25 mouse cellular contexts compared by ENCODE assay signal in the genomic region with DNA sequence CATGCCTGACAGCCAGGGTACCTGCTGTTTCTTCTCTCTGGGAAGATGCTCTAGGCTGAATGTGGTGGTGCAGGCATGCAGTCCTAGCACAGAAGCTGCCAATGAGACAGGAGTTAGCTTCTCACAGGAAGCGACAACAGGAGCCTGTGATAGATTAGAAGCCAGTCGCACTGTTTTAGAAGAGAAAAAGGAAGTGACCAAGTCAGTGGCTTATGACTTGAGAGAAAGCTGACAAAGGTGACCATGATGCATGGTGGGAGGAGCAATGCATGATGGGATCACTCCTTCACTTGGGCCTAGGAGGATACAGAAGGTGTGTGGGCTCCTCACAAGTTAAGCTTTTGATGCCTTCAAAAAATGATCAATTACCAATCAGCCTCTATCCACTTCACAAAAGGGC.
DNase-seq lines count a peak whose midpoint lies in the region; ATAC-seq lines count a peak whose summit lies in the region.
"Had no signal": no experiment of that assay in that cellular context is flagged by ENCODE, and none has a peak within 500 bp of the region (broad histone marks: within the 10 kb centered on the region; RNA-seq: fewer than 3 reads in every experiment).

No protein-coding gene starts in this region.

- no peak overlapping the region for H3K27ac ChIP-seq in heart, embryonic 10.5 days
- H3K27ac ChIP-seq: embryonic facial prominence, embryonic 10.5 days; forebrain, embryonic 12.5 days; gastrocnemius, adult 2 months; intestine, embryonic 15.5 days; limb, embryonic 10.5 days; lung, embryonic 15.5 days; macrophage; stomach, postnatal 0 days had no signal

- H3K9me3 ChIP-seq in heart, embryonic 10.5 days, result no peaks in the 10 kb centered on the region
- H3K9me3 ChIP-seq: embryonic facial prominence, embryonic 10.5 days; forebrain, embryonic 12.5 days; heart, embryonic 12.5 days; hindbrain, embryonic 13.5 days; intestine, embryonic 15.5 days; limb, embryonic 10.5 days; lung, embryonic 15.5 days had no signal

- peaks cover 89% of the 10 kb centered on the region for H3K4me1 ChIP-seq in heart, embryonic 10.5 days

- H3K36me3 ChIP-seq in heart, embryonic 10.5 days, result no peaks in the 10 kb centered on the region
- H3K36me3 ChIP-seq: embryonic facial prominence, embryonic 10.5 days; forebrain, embryonic 12.5 days; heart, embryonic 12.5 days; hindbrain, embryonic 13.5 days; intestine, embryonic 15.5 days; limb, embryonic 10.5 days; lung, embryonic 15.5 days had no signal

- 14% methylated on average over 2 of the region's 2 CpGs for WGBS in heart, embryonic 10.5 days

- H3K27me3 ChIP-seq in heart, embryonic 10.5 days (ENCODE audit: insufficient read depth, poor library complexity, severe bottlenecking), result no peaks in the 10 kb centered on the region
- H3K27me3 ChIP-seq: forebrain, embryonic 12.5 days; heart, embryonic 12.5 days; hindbrain, embryonic 13.5 days; intestine, embryonic 15.5 days; lung, embryonic 15.5 days had no signal

- peak; percentile 51 for DNase-seq in A20 (ENCODE audit: low read depth, low spot score)
- DNase-seq in cerebellum, adult 11-12 months, result no peak
- DNase-seq in lung, postnatal 10 days, result no peak
- no peak for DNase-seq in left cerebral cortex, adult 9 months (ENCODE audit: low spot score in 2 of 2)
- no peak for DNase-seq in heart, embryonic 10.5 days (ENCODE audit: low spot score)
- DNase-seq: adrenal gland, postnatal 10 days; cerebellum, postnatal 36 days; gastrocnemius, adult 2 months; heart, postnatal 14 days; kidney, adult 9 months; kidney, postnatal 25 days; midbrain, embryonic 14.5 days; thymus, postnatal 36 days had no signal

- H3K4me3 ChIP-seq in heart, embryonic 10.5 days, result no peak overlapping the region
- H3K4me3 ChIP-seq: embryonic facial prominence, embryonic 10.5 days; forebrain, embryonic 12.5 days; gastrocnemius, adult 2 months; heart, embryonic 12.5 days; hindbrain, embryonic 13.5 days; intestine, embryonic 15.5 days; limb, embryonic 10.5 days; lung, embryonic 15.5 days had no signal

- ATAC-seq in CD4-positive, CD25-positive, alpha-beta regulatory T cell, adult 4 months, result peak; percentile 73
- peak; percentile 60 for ATAC-seq in common myeloid progenitor, adult 5-6 weeks (replicated peaks; ENCODE audit: low read depth, poor library complexity, severe bottlenecking)
- peak; percentile 40 for ATAC-seq in megakaryocyte progenitor cell, adult 5-6 weeks (replicated peaks; ENCODE audit: poor library complexity)
- ATAC-seq: intestine, embryonic 15.5 days had no signal
